Mouse (Mus musculus) kidney, adult 2 months (tissue): ENCODE results near the gene Lifr. TPM values are rescaled to one million over a fixed set of nuclear protein-coding genes. Genes with fewer than 3 reads are reported as not detected.

Experiments used
- DNase-seq: peaks from one replicate; pipeline ENCODE4 v3.0.0; 2021
- H3K27ac ChIP-seq: fragments of 200-500 bp; 2 replicates; pipeline ENCODE4 v1.5.1; 2012; ENCODE audit warnings: low read depth, low read length, control low read depth, inconsistent platforms; ENCODE audit not compliant: insufficient read depth
- H3K27me3 ChIP-seq: fragments of 200-500 bp; replicated peaks from 2 replicates; pipeline ENCODE4 v1.6.1; 2012; ENCODE audit warnings: mild to moderate bottlenecking, moderate library complexity, low read length, inconsistent platforms; ENCODE audit not compliant: control insufficient read depth, insufficient read depth
- H3K36me3 ChIP-seq: fragments of 200-500 bp; 2 replicates; pipeline ENCODE4 v1.6.1; 2012; ENCODE audit warnings: mild to moderate bottlenecking, moderate library complexity, low read length, inconsistent platforms; ENCODE audit not compliant: control insufficient read depth, insufficient read depth
- H3K4me1 ChIP-seq: fragments of 200-500 bp; 2 replicates; pipeline ENCODE4 v1.6.1; 2011; ENCODE audit warnings: low read length; ENCODE audit not compliant: control insufficient read depth, insufficient read depth
- H3K4me3 ChIP-seq: fragments of 200-500 bp; 2 replicates; pipeline ENCODE4 v1.5.1; 2011; ENCODE audit warnings: mild to moderate bottlenecking, low read depth, low read length, control low read depth; ENCODE audit not compliant: insufficient read depth
- CTCF ChIP-seq: fragments of 200-500 bp; conservative IDR thresholded peaks from 2 replicates; pipeline ENCODE4 v1.5.1; 2011; ENCODE audit warnings: low read depth, mild to moderate bottlenecking, control low read depth, low read length, moderate library complexity, mixed read lengths; ENCODE audit not compliant: insufficient read depth, insufficient read length
- POLR2A ChIP-seq: fragments of 200-500 bp; IDR thresholded peaks from one replicate; pipeline ENCODE4 v1.6.1; 2011; ENCODE audit warnings: low read depth, low read length, control low read depth
- WGBS: fragments of 180-500 bp; shearing (Covaris S2); methylation state at CpG from one replicate; pipeline ENCODE4 v1.1.7; 2018; 5-methylcytosine and 5-hydroxymethylcytosine counted together
- polyA plus RNA-seq: library from polyadenylated mRNA; depleted of rRNA; stranded (reverse); fragments of >200 nt; gene quantifications from 2 replicates; pipeline ENCODE4 v1.2.3, GENCODE M21; 2012; rRNA removed

The Lifr gene
- polyA plus RNA-seq, 1 experiment = 26.2 TPM

GRCm38 (mm10) chr15:7226225-7226624, 135.8 kb downstream of the Lifr start:
- Histone ChIP-seq H3K27me3 (no peaks in the 10 kb centered on the region), H3K36me3 (no peaks in the 10 kb centered on the region), H3K4me1 (no peaks in the 10 kb centered on the region), H3K27ac (no peak overlapping the region), H3K4me3 (no peak overlapping the region)
- peak; percentile 100; the same call in 1 of the 2 replicates for TF ChIP-seq CTCF
- TF ChIP-seq POLR2A = no peak
- DNase-seq = peak; percentile 83
- 3% methylated on average over 5 of the region's 5 CpGs for WGBS

- Histone ChIP-seq H3K27ac (no peak overlapping the region), H3K36me3 (no peaks in the 10 kb centered on the region), H3K4me3 (no peak overlapping the region), H3K27me3 (no peaks in the 10 kb centered on the region), H3K4me1 (no peaks in the 10 kb centered on the region)
- WGBS = 63% methylated on average over 13 of the region's 13 CpGs
- DNase-seq = no peak
- TF ChIP-seq CTCF (no peak), POLR2A (no peak)
These were observed 143.1 kb downstream of the Lifr start for GRCm38 (mm10) chr15:7233393-7234090.

DNA sequence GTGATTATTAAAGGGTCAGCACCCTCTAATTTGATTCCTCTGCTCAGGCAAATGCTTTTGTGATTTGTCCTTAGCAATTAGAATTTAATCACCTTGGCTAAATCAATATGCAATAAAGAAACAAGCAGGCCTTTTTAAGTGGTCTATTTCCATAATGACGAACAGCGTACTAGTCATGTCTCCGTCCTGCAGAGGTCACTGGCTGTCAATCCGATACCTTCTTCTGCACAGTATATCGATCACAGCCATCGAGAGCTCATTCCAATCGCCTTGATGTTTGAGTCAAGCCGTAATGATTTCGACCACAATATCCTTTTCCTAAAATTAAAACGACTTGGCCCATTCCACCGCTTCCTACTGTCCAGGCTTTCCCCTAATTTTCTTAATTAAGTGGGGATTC, 149.5 kb downstream of the Lifr start:
- Histone ChIP-seq H3K27me3 (no peaks in the 10 kb centered on the region), H3K4me3 (no peak overlapping the region), H3K27ac (no peak overlapping the region), H3K36me3 (no peaks in the 10 kb centered on the region), H3K4me1 (no peaks in the 10 kb centered on the region)
- whole genome bisulfite sequencing = 88% methylated on average over 11 of the region's 11 CpGs
- DNase-seq = no peak
- TF ChIP-seq POLR2A = no peak
- TF ChIP-seq CTCF = no peak

GRCm38 (mm10) chr15:7240950-7241349, 150.5 kb downstream of the Lifr start:
- H3K27ac ChIP-seq = no peak overlapping the region
- WGBS = 57% methylated on average over 3 of the region's 3 CpGs
- no peaks in the 10 kb centered on the region for H3K27me3 ChIP-seq
- no peaks in the 10 kb centered on the region for H3K4me1 ChIP-seq
- no peak for DNase-seq
- H3K4me3 ChIP-seq = no peak overlapping the region
- TF ChIP-seq CTCF = no peak
- TF ChIP-seq POLR2A = no peak
- no peaks in the 10 kb centered on the region for H3K36me3 ChIP-seq

DNA sequence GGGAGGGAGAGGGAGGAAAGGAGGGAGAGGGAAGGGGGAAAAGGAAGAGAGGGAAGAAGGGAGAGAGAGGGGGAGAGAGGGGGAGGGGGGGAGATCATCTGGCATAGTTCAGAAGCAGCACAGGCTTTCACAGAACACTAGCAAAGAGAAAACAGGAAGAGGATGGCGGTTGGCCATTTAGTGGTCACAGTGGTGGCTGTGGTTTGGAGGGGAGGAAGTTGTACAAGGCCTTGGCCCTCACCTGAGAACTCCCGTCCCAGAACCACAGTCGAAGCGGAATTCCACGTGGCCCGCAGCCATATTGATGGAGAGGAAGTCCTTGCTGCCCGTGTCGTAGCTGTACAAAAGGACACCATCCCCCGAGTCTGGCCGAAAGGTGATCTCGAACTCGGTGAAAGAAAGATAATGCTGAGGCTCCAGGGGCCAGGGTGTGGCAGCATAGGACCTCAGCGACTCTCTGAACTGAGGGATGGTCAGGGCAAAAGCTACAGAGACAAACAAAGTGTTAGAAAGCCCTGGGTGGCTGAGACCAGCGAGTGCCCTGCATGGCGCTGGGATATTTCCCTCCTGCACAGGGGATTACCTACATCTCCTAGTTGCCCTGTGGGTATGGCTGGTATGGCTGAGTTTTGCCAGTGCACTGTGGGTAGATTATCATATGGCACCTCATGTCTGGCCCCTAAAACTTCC, 151.9 kb downstream of the Lifr start:
- no peaks in the 10 kb centered on the region for H3K27me3 ChIP-seq
- H3K4me1 ChIP-seq = no peaks in the 10 kb centered on the region
- H3K4me3 ChIP-seq = no peak overlapping the region
- no peak for TF ChIP-seq CTCF
- TF ChIP-seq POLR2A = no peak
- no peak overlapping the region for H3K27ac ChIP-seq
- DNase-seq = no peak
- H3K36me3 ChIP-seq = no peaks in the 10 kb centered on the region
- 77% methylated on average over 15 of the region's 15 CpGs for WGBS

Other genes starting within 250 kb of the Lifr start
- 5.5 and 6.2 TPM in 2 replicates for gene Osmr, start 215.6 kb upstream of the Lifr start, polyA plus RNA-seq